Mouse (Mus musculus): ENCODE measurements around the gene Pigyl. TPM values are rescaled to one million over a fixed set of nuclear protein-coding genes. Genes with fewer than 3 reads are reported as not detected.

Gene Pigyl
- polyA plus RNA-seq, 1 experiment from 2014 or later = 85.9 TPM

- Histone ChIP-seq H3K4me1 (0 out of 2 replicates have a peak, but pooled peaks cover 5% of the 10 kb centered on the region), H3K9ac (replicated peaks) (no peak overlapping the region), H3K4me3 (no peak overlapping the region), H3K4me2 (replicated peaks) (no peak overlapping the region), H3K27ac (replicated peaks) (no peak overlapping the region), H3K36me3 (no peaks in the 10 kb centered on the region), H3K27me3 (no peaks in the 10 kb centered on the region), H3K9me3 (no peaks in the 10 kb centered on the region; the same call in 1 of the 2 replicates)
- 46% methylated on average over 6 of the region's 6 CpGs for WGBS
- ATAC-seq (replicated peaks) = no peak
These were observed 9.3 kb downstream of the Pigyl start for GRCm38 (mm10) chr9:22165964-22166363.

GRCm38 (mm10) chr9:22166686-22167085 lies 10.0 kb downstream of the Pigyl start:
- 0 out of 2 replicates have a peak, but pooled peaks cover 5% of the 10 kb centered on the region for H3K4me1 ChIP-seq
- H3K27ac ChIP-seq (replicated peaks) = no peak overlapping the region
- no peak overlapping the region for H3K4me2 ChIP-seq (replicated peaks)
- no peak for ATAC-seq (replicated peaks)
- H3K27me3 ChIP-seq = no peaks in the 10 kb centered on the region
- H3K4me3 ChIP-seq = no peak overlapping the region
- H3K9ac ChIP-seq (replicated peaks) = no peak overlapping the region
- H3K36me3 ChIP-seq = no peaks in the 10 kb centered on the region
- WGBS = 90% methylated on average over 10 of the region's 10 CpGs
- no peaks in the 10 kb centered on the region; the same call in 1 of the 2 replicates for H3K9me3 ChIP-seq

GRCm38 (mm10) chr9:22167751-22168150 lies 11.1 kb downstream of the Pigyl start:
- no peak for ATAC-seq (replicated peaks)
- no peaks in the 10 kb centered on the region for H3K36me3 ChIP-seq
- H3K4me3 ChIP-seq = no peak overlapping the region
- H3K27ac ChIP-seq (replicated peaks) = no peak overlapping the region
- H3K27me3 ChIP-seq = no peaks in the 10 kb centered on the region
- no peak overlapping the region for H3K9ac ChIP-seq (replicated peaks)
- H3K4me2 ChIP-seq (replicated peaks) = no peak overlapping the region
- H3K9me3 ChIP-seq = no peaks in the 10 kb centered on the region; the same call in 1 of the 2 replicates
- H3K4me1 ChIP-seq = 0 out of 2 replicates have a peak, but pooled peaks cover 5% of the 10 kb centered on the region
- WGBS = 98% methylated on average over 4 of the region's 4 CpGs

DNA sequence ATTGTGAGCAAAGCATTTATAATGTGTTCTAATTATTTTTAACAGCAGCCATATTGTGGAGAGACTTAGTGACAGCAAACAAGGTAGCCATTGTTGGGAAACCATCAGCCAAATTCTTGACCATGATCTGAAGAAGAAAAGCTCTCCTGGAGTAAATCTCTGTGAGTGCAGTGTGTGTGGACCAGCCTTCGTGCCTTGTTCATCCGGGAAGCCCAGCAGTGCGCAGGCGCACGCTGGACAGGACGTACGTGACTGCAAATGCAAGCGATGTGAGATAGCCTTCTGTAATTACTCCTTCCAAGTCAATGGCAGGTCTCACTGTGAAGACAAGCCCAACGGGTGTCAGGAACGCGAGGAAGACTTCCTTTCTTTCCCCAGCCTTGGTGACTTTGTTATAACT lies 12.7 kb downstream of the Pigyl start:
- WGBS = 93% methylated on average over 11 of the region's 11 CpGs
- Histone ChIP-seq H3K9ac (replicated peaks) (no peak overlapping the region), H3K9me3 (no peaks in the 10 kb centered on the region; the same call in 1 of the 2 replicates), H3K27me3 (no peaks in the 10 kb centered on the region), H3K4me2 (replicated peaks) (no peak overlapping the region), H3K36me3 (no peaks in the 10 kb centered on the region), H3K27ac (replicated peaks) (no peak overlapping the region), H3K4me1 (0 out of 2 replicates have a peak, but pooled peaks cover 5% of the 10 kb centered on the region), H3K4me3 (no peak overlapping the region)
- no peak for ATAC-seq (replicated peaks)

- no peaks in the 10 kb centered on the region for H3K27me3 ChIP-seq
- 95% methylated on average over 4 of the region's 4 CpGs for WGBS
- H3K4me3 ChIP-seq = no peak overlapping the region
- no peak overlapping the region for H3K4me2 ChIP-seq (replicated peaks)
- H3K36me3 ChIP-seq = no peaks in the 10 kb centered on the region
- no peaks in the 10 kb centered on the region for H3K4me1 ChIP-seq
- no peak overlapping the region for H3K27ac ChIP-seq (replicated peaks)
- H3K9ac ChIP-seq (replicated peaks) = no peak overlapping the region
- no peak for ATAC-seq (replicated peaks)
- H3K9me3 ChIP-seq = no peaks in the 10 kb centered on the region
These were observed 15.7 kb downstream of the Pigyl start for GRCm38 (mm10) chr9:22172318-22172717.

DNA sequence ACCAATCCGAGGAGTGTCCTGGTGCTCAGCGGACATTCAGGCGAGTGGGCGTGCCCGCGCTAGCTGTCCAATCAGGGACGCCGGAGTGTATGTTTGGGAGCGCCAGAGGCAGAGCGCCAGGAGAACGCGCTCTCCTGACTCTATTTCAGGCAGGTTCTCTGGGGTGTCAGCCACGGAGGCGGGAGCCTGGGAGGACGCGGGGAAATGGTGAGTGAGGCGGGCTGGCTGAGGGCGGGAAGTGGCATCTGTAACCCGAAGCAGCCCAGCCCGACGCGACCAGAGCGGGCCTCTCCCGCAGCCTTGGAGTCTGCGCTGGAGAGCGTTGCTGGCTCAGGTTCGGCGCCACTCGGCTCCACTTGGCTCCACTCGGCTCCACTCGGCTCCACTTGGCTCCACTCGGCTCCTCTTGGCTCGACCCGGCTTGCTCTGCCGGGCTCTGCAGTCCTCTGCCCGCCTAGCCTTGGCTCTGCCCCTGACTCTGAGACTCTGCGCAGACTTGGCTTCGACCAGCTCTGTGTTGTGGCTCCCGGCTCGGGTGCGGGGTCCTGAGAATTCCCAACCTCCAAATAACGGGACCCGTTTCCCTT lies 31.5 kb downstream of the Pigyl start, which contains the start of gene Zfp872:
Gene Zfp872 (plus strand): TSS at position 66 of the 587 bp plus-strand sequence.
- H3K27me3 ChIP-seq = no peaks in the 10 kb centered on the region
- 0 out of 2 replicates have a peak, but pooled peaks cover 3% of the 10 kb centered on the region for H3K9me3 ChIP-seq
- peaks cover 7% of the 10 kb centered on the region; the same call in 1 of the 2 replicates for H3K4me1 ChIP-seq
- H3K4me3 ChIP-seq = peak within 1 kb of the TSS; percentile 47
- H3K4me2 ChIP-seq (replicated peaks) = peak within 1 kb of the TSS; percentile 76
- WGBS = 17% methylated on average over 43 of the region's 43 CpGs
- peak; percentile 85 for ATAC-seq (replicated peaks)
- H3K27ac ChIP-seq (replicated peaks) = no peak within 1 kb of the TSS
- H3K9ac ChIP-seq (replicated peaks) = peak within 1 kb of the TSS; percentile 48
- H3K36me3 ChIP-seq = no peaks in the 10 kb centered on the region

DNA sequence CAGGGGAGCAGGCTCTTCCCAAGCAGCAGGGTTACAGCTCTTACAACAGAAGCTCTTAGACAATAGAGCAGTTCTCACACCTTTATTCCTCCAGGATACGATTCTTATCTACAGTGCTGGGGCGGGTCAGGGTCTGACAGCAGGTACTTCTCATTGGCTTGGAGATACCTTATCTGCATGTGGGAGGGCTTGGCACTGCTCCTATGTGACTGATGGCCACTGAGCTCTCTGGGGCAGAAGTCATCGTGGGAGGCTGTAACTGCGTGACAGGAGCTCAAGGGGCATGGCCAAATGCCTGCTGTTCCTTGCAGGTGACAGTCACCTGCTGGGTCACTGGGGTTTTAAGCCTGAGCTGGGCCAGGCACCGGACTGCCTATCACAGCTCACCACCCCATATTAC lies 39.8 kb downstream of the Pigyl start:
- 51% methylated on average over 5 of the region's 5 CpGs for whole genome bisulfite sequencing
- Histone ChIP-seq H3K36me3 (no peaks in the 10 kb centered on the region), H3K4me1 (no peaks in the 10 kb centered on the region), H3K4me3 (no peak overlapping the region), H3K27ac (replicated peaks) (no peak overlapping the region), H3K9ac (replicated peaks) (no peak overlapping the region), H3K4me2 (replicated peaks) (no peak overlapping the region), H3K27me3 (no peaks in the 10 kb centered on the region), H3K9me3 (peaks cover 9% of the 10 kb centered on the region)
- no peak for ATAC-seq (replicated peaks)

Small RNA genes lying within 50 kb of the gene (microRNA-seq; reads per million reads assigned to microRNA genes)
- gene Mir7084 = not detected

Other genes starting within 250 kb of the Pigyl start
- 33.3 and 33.8 TPM in 2 replicates for gene Rab3d, start 238.7 kb upstream of the Pigyl start, polyA plus RNA-seq (2015; fragmentation: Nextera tagmentation; extraction: Ambion mirVana)
- gene Ccdc159, start 229.4 kb upstream of the Pigyl start, polyA plus RNA-seq (2015; fragmentation: Nextera tagmentation; extraction: Ambion mirVana) = 7.5 and 8.8 TPM in 2 replicates
- gene Tmem205, start 229.3 kb upstream of the Pigyl start, polyA plus RNA-seq (2015; fragmentation: Nextera tagmentation; extraction: Ambion mirVana) = 53.5 and 53.7 TPM in 2 replicates
- 71.9 and 73.0 TPM in 2 replicates for gene Plppr2, start 219.8 kb upstream of the Pigyl start, polyA plus RNA-seq (2015; fragmentation: Nextera tagmentation; extraction: Ambion mirVana)
- 9.3 and 12.1 TPM in 2 replicates for gene Swsap1, start 201.1 kb upstream of the Pigyl start, polyA plus RNA-seq (2015; fragmentation: Nextera tagmentation; extraction: Ambion mirVana)
- gene Epor, start 193.3 kb upstream of the Pigyl start, polyA plus RNA-seq (2015; fragmentation: Nextera tagmentation; extraction: Ambion mirVana) = 1.7 and 1.8 TPM in 2 replicates
- 0.87 and 1.1 TPM in 2 replicates for gene Rgl3, start 167.4 kb upstream of the Pigyl start, polyA plus RNA-seq (2015; fragmentation: Nextera tagmentation; extraction: Ambion mirVana)
- 4.4 and 5.5 TPM in 2 replicates for gene Ccdc151, start 154.2 kb upstream of the Pigyl start, polyA plus RNA-seq (2015; fragmentation: Nextera tagmentation; extraction: Ambion mirVana)
- gene Prkcsh, start 154.0 kb upstream of the Pigyl start, polyA plus RNA-seq (2015; fragmentation: Nextera tagmentation; extraction: Ambion mirVana) = 87.2 and 91.1 TPM in 2 replicates
- gene Elavl3, start 104.8 kb upstream of the Pigyl start, polyA plus RNA-seq (2015; fragmentation: Nextera tagmentation; extraction: Ambion mirVana) = 88.9 and 93.3 TPM in 2 replicates
- gene Gm49318, start 85.6 kb upstream of the Pigyl start, polyA plus RNA-seq (2015; fragmentation: Nextera tagmentation; extraction: Ambion mirVana) = not detected in 2 replicates
- gene Zfp653, start 85.5 kb upstream of the Pigyl start, polyA plus RNA-seq (2015; fragmentation: Nextera tagmentation; extraction: Ambion mirVana) = 23.2 and 23.5 TPM in 2 replicates
- 59.2 and 59.7 TPM in 2 replicates for gene Ecsit, start 71.4 kb upstream of the Pigyl start, polyA plus RNA-seq (2015; fragmentation: Nextera tagmentation; extraction: Ambion mirVana)
- gene Cnn1, start 57.6 kb upstream of the Pigyl start, polyA plus RNA-seq (2015; fragmentation: Nextera tagmentation; extraction: Ambion mirVana) = 0.53 and 1.1 TPM in 2 replicates
- gene Elof1, start 39.7 kb upstream of the Pigyl start, polyA plus RNA-seq (2015; fragmentation: Nextera tagmentation; extraction: Ambion mirVana) = 179 and 181 TPM in 2 replicates
- gene Acp5, start 21.1 kb upstream of the Pigyl start, polyA plus RNA-seq (2015; fragmentation: Nextera tagmentation; extraction: Ambion mirVana) = 0.17 and 0.84 TPM in 2 replicates
- 0.18 and 0.19 TPM in 2 replicates for gene Zfp872, start 31.2 kb downstream of the Pigyl start, polyA plus RNA-seq (2015; fragmentation: Nextera tagmentation; extraction: Ambion mirVana)
- gene Zfp809, start 68.9 kb downstream of the Pigyl start, polyA plus RNA-seq (2015; fragmentation: Nextera tagmentation; extraction: Ambion mirVana) = 10.3 TPM in 2 replicates
- gene Zfp599, start 103.0 kb downstream of the Pigyl start, polyA plus RNA-seq (2015; fragmentation: Nextera tagmentation; extraction: Ambion mirVana) = 11.3 and 12.4 TPM in 2 replicates
- gene Zfp810, start 150.8 kb downstream of the Pigyl start, polyA plus RNA-seq (2015; fragmentation: Nextera tagmentation; extraction: Ambion mirVana) = 36.2 and 36.8 TPM in 2 replicates
- 12.0 and 12.1 TPM in 2 replicates for gene Anln, start 232.3 kb downstream of the Pigyl start, polyA plus RNA-seq (2015; fragmentation: Nextera tagmentation; extraction: Ambion mirVana)

Measured in forebrain, embryonic 15.5 days (tissue).